Mouse (Mus musculus): ENCODE results near the gene Bricd5. TPM values are rescaled to one million over a fixed set of nuclear protein-coding genes. Genes with fewer than 3 reads are reported as not detected.
A peak's percentile ranks its signal among the peaks of the same experiment; 100 is the strongest.

Bricd5 gene
- polyA plus RNA-seq, 1 experiment from 2014 or later, result 0.92 TPM

- no peaks in the 10 kb centered on the region for H3K36me3 ChIP-seq (ENCODE audit: control insufficient read depth, insufficient read depth)
- no peak overlapping the region; the same call in 1 of the 2 replicates for H3K4me2 ChIP-seq (ENCODE audit: low read length)
- H3K9me3 ChIP-seq (ENCODE audit: control insufficient read depth, low read length), result no peaks in the 10 kb centered on the region
- peaks cover 25% of the 10 kb centered on the region for H3K4me1 ChIP-seq (replicated peaks; ENCODE audit: control insufficient read depth, insufficient read depth, low read length)
- ATAC-seq, result no peak
- H3K9ac ChIP-seq (replicated peaks; ENCODE audit: low read depth, low read length), result peak overlapping the region; percentile 29; the same call in 1 of the 2 replicates
- H3K27ac ChIP-seq (ENCODE audit: low read length), result no peak overlapping the region
- no peaks in the 10 kb centered on the region for H3K27me3 ChIP-seq (replicated peaks; ENCODE audit: control insufficient read depth, insufficient read depth, low read length)
- no peak overlapping the region for H3K4me3 ChIP-seq (replicated peaks; ENCODE audit: low read length)
- WGBS, result 52% methylated on average over 4 of the region's 4 CpGs
Measured at GRCm38 (mm10) chr17:24490399-24490798, 16.7 kb downstream of the Bricd5 start.

DNA sequence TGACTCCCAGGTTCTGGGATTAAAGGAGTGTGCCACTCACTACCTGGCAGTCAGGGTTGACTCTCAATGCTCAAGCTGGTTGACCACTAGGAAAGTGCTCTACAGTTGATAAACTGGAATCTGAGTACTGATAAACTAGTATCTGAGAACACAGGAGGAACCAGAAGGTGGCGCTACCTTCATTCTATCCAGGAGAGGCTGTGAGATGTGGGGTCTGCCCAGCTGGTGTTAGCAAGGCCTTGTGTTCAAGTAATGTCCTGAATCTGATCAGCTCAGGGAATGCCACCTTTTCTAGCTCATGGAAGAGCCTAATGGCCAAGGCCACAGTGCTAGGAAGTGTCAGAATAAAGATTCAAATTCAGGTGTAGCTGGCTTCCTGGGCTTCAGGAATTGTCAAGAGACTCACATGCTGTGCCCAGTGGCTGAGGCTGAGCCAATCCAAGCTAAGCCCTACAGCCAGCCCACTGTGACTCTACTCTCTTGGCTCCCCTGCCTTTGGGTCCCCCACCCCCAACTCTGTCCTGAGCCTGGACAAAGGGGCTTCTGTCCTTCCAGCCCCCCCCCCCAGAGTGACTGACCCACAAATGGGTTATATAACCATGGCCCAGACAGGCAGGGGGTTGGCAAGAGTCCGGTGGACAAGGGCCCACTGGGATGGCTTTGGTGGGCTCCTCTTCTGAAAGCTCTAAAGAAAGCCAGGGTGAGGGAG, 21.1 kb downstream of the Bricd5 start:
- Histone ChIP-seq H3K4me2 (ENCODE audit: low read length) (no peak overlapping the region), H3K27ac (ENCODE audit: low read length) (no peak overlapping the region), H3K4me1 (replicated peaks; ENCODE audit: control insufficient read depth, insufficient read depth, low read length) (peaks cover 10% of the 10 kb centered on the region), H3K27me3 (replicated peaks; ENCODE audit: control insufficient read depth, insufficient read depth, low read length) (no peaks in the 10 kb centered on the region), H3K9ac (replicated peaks; ENCODE audit: low read depth, low read length) (no peak overlapping the region), H3K36me3 (ENCODE audit: control insufficient read depth, insufficient read depth) (peaks cover 11% of the 10 kb centered on the region), H3K4me3 (replicated peaks; ENCODE audit: low read length) (no peak overlapping the region), H3K9me3 (ENCODE audit: control insufficient read depth, low read length) (no peaks in the 10 kb centered on the region)
- 0 out of 2 replicates have a peak, but pooled peaks have one; percentile 11 for ATAC-seq
- WGBS, result 19% methylated on average over 2 of the region's 2 CpGs

DNA sequence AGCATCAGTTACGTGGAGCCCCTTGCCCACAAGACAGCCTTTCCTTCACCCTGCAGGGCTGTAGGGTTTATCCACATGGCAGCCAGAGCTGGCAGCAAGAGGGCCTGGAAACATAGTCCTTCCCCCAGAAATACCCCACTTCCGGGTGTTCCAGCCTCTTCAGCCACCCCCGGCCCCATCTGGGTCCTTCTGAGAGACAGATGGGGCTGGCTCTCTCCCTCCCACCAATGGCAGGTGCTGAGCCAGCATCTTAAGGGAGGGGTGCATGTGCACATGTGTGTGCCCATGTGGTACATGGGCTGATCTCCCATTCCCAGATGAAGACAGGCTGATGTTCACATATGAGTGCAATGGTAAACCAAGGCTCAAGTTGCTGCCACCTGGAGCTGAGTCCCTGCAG, 21.8 kb downstream of the Bricd5 start:
- WGBS, result 58% methylated on average over 3 of the region's 3 CpGs
- Histone ChIP-seq H3K4me3 (replicated peaks; ENCODE audit: low read length) (no peak overlapping the region), H3K27ac (ENCODE audit: low read length) (peak overlapping the region; percentile 20; the same call in 1 of the 2 replicates), H3K4me1 (replicated peaks; ENCODE audit: control insufficient read depth, insufficient read depth, low read length) (peaks cover 3% of the 10 kb centered on the region), H3K27me3 (replicated peaks; ENCODE audit: control insufficient read depth, insufficient read depth, low read length) (no peaks in the 10 kb centered on the region), H3K9me3 (ENCODE audit: control insufficient read depth, low read length) (no peaks in the 10 kb centered on the region), H3K4me2 (ENCODE audit: low read length) (no peak overlapping the region), H3K9ac (replicated peaks; ENCODE audit: low read depth, low read length) (no peak overlapping the region), H3K36me3 (ENCODE audit: control insufficient read depth, insufficient read depth) (peaks cover 11% of the 10 kb centered on the region)
- peak; percentile 49; the same call in 1 of the 2 replicates for ATAC-seq

DNA sequence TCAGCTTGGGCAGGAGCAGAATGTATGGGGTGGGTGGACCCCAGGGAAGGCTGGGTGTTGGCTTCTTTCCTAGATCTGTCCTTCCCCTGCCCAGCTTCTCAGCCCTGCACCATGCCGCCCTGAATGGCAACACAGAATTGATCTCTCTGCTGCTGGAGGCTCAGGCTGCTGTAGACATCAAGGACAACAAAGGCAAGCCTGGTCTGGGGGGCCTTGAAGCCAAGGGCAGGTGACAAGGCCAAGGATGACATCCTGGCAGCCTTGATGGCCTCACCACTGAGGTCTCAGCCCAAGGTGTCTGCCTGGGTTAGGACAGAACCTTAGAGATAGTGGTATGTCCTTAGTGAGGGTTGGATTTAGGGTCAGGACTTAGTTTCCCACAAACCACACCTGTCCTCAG, 22.3 kb downstream of the Bricd5 start:
- Histone ChIP-seq H3K27me3 (replicated peaks; ENCODE audit: control insufficient read depth, insufficient read depth, low read length) (no peaks in the 10 kb centered on the region), H3K4me3 (replicated peaks; ENCODE audit: low read length) (no peak overlapping the region), H3K4me2 (ENCODE audit: low read length) (no peak overlapping the region), H3K27ac (ENCODE audit: low read length) (peak overlapping the region; percentile 20; the same call in 1 of the 2 replicates), H3K4me1 (replicated peaks; ENCODE audit: control insufficient read depth, insufficient read depth, low read length) (no peaks in the 10 kb centered on the region; the same call in none of the 2 replicates), H3K36me3 (ENCODE audit: control insufficient read depth, insufficient read depth) (peaks cover 13% of the 10 kb centered on the region), H3K9me3 (ENCODE audit: control insufficient read depth, low read length) (no peaks in the 10 kb centered on the region), H3K9ac (replicated peaks; ENCODE audit: low read depth, low read length) (no peak overlapping the region)
- no peak for ATAC-seq
- WGBS, result 80% methylated on average over 1 of the region's 1 CpGs

GRCm38 (mm10) chr17:24502208-24502607, 28.5 kb downstream of the Bricd5 start:
- Histone ChIP-seq H3K9ac (replicated peaks; ENCODE audit: low read depth, low read length) (no peak overlapping the region), H3K4me1 (replicated peaks; ENCODE audit: control insufficient read depth, insufficient read depth, low read length) (no peaks in the 10 kb centered on the region), H3K9me3 (ENCODE audit: control insufficient read depth, low read length) (no peaks in the 10 kb centered on the region), H3K27ac (ENCODE audit: low read length) (no peak overlapping the region), H3K27me3 (replicated peaks; ENCODE audit: control insufficient read depth, insufficient read depth, low read length) (no peaks in the 10 kb centered on the region), H3K36me3 (ENCODE audit: control insufficient read depth, insufficient read depth) (peaks cover 23% of the 10 kb centered on the region), H3K4me2 (ENCODE audit: low read length) (no peak overlapping the region), H3K4me3 (replicated peaks; ENCODE audit: low read length) (no peak overlapping the region)
- ATAC-seq, result no peak
- 34% methylated on average over 11 of the region's 11 CpGs for WGBS

- WGBS, result 95% methylated on average over 10 of the region's 10 CpGs
- no peak overlapping the region for H3K4me2 ChIP-seq (ENCODE audit: low read length)
- H3K36me3 ChIP-seq (ENCODE audit: control insufficient read depth, insufficient read depth), result peaks cover 27% of the 10 kb centered on the region
- ATAC-seq, result no peak
- H3K4me3 ChIP-seq (replicated peaks; ENCODE audit: low read length), result no peak overlapping the region
- no peak overlapping the region for H3K27ac ChIP-seq (ENCODE audit: low read length)
- H3K27me3 ChIP-seq (replicated peaks; ENCODE audit: control insufficient read depth, insufficient read depth, low read length), result no peaks in the 10 kb centered on the region
- no peak overlapping the region for H3K9ac ChIP-seq (replicated peaks; ENCODE audit: low read depth, low read length)
- H3K9me3 ChIP-seq (ENCODE audit: control insufficient read depth, low read length), result no peaks in the 10 kb centered on the region
- H3K4me1 ChIP-seq (replicated peaks; ENCODE audit: control insufficient read depth, insufficient read depth, low read length), result no peaks in the 10 kb centered on the region
Measured at GRCm38 (mm10) chr17:24504085-24504484, 30.4 kb downstream of the Bricd5 start.

- H3K36me3 ChIP-seq (ENCODE audit: control insufficient read depth, insufficient read depth), result peaks cover 37% of the 10 kb centered on the region
- 88% methylated on average over 30 of the region's 30 CpGs for WGBS
- ATAC-seq, result no peak
- H3K4me1 ChIP-seq (replicated peaks; ENCODE audit: control insufficient read depth, insufficient read depth, low read length), result no peaks in the 10 kb centered on the region
- H3K9me3 ChIP-seq (ENCODE audit: control insufficient read depth, low read length), result no peaks in the 10 kb centered on the region
- H3K4me2 ChIP-seq (ENCODE audit: low read length), result no peak overlapping the region
- no peak overlapping the region for H3K4me3 ChIP-seq (replicated peaks; ENCODE audit: low read length)
- H3K9ac ChIP-seq (replicated peaks; ENCODE audit: low read depth, low read length), result no peak overlapping the region
- H3K27me3 ChIP-seq (replicated peaks; ENCODE audit: control insufficient read depth, insufficient read depth, low read length), result no peaks in the 10 kb centered on the region
- H3K27ac ChIP-seq (ENCODE audit: low read length), result no peak overlapping the region
Measured at GRCm38 (mm10) chr17:24505286-24505955, 31.7 kb downstream of the Bricd5 start.

DNA sequence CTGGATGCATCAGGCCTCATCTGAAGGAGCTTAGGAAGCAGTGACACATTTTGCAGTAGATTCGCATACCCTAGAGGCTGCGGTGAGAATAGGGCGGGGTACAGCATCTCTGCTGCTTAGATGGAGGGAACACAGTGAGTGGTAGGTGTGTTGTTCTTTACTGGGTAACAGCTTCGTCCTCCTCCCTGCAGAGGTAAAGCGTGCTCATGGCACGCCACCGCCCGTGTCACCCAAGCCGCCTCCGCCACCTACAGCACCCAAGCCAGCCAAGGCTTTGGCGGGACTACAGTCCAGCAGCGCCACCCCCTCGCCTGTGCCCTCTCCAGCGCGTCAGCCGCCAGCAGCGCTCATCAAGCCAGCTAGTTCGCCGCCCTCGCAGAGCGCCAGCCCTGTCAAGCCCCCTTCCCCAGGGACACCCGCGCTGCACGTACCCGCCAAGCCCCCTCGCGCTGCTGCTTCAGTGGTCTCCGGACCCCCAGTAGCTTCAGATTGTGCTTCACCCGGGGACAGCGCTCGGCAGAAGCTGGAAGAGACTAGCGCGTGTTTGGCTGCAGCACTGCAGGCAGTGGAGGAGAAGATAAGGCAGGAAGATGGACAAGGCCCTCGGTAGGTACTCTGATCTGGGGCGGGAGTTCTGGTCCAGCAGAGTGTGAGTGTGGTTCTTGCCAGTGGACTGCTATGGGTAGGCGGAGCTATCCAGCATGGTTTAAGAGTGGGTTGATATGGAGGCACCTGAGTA, 32.8 kb downstream of the Bricd5 start:
- peaks cover 43% of the 10 kb centered on the region for H3K36me3 ChIP-seq (ENCODE audit: control insufficient read depth, insufficient read depth)
- H3K4me1 ChIP-seq (replicated peaks; ENCODE audit: control insufficient read depth, insufficient read depth, low read length), result no peaks in the 10 kb centered on the region
- no peak overlapping the region for H3K27ac ChIP-seq (ENCODE audit: low read length)
- H3K9me3 ChIP-seq (ENCODE audit: control insufficient read depth, low read length), result no peaks in the 10 kb centered on the region
- H3K4me3 ChIP-seq (replicated peaks; ENCODE audit: low read length), result no peak overlapping the region
- H3K4me2 ChIP-seq (ENCODE audit: low read length), result no peak overlapping the region
- no peak overlapping the region for H3K9ac ChIP-seq (replicated peaks; ENCODE audit: low read depth, low read length)
- WGBS, result 33% methylated on average over 36 of the region's 36 CpGs
- H3K27me3 ChIP-seq (replicated peaks; ENCODE audit: control insufficient read depth, insufficient read depth, low read length), result no peaks in the 10 kb centered on the region
- no peak; the same call in 1 of the 2 replicates for ATAC-seq

- 55% methylated on average over 19 of the region's 19 CpGs for WGBS
- peak; percentile 24; the same call in 1 of the 2 replicates for ATAC-seq
- Histone ChIP-seq H3K9me3 (ENCODE audit: control insufficient read depth, low read length) (no peaks in the 10 kb centered on the region), H3K4me1 (replicated peaks; ENCODE audit: control insufficient read depth, insufficient read depth, low read length) (no peaks in the 10 kb centered on the region), H3K27me3 (replicated peaks; ENCODE audit: control insufficient read depth, insufficient read depth, low read length) (no peaks in the 10 kb centered on the region), H3K36me3 (ENCODE audit: control insufficient read depth, insufficient read depth) (peaks cover 45% of the 10 kb centered on the region), H3K9ac (replicated peaks; ENCODE audit: low read depth, low read length) (no peak overlapping the region), H3K4me3 (replicated peaks; ENCODE audit: low read length) (no peak overlapping the region), H3K27ac (ENCODE audit: low read length) (no peak overlapping the region), H3K4me2 (ENCODE audit: low read length) (no peak overlapping the region)
Measured at GRCm38 (mm10) chr17:24507129-24507664, 33.5 kb downstream of the Bricd5 start.

Measured in forebrain, embryonic 16.5 days (tissue).